Mouse (Mus musculus) liver, postnatal 0 days (tissue): Measurements from ENCODE around the gene Apbb1ip.

Experiments used
- CTCF ChIP-seq: sonication (generic); IDR thresholded peaks from 2 replicates; pipeline ENCODE4 v1.5.1; 2016; ENCODE audit warnings: antibody characterized with exemption, low read depth
- EP300 ChIP-seq: IDR thresholded peaks from 2 replicates; pipeline ENCODE4 v1.6.1; 2016; ENCODE audit warnings: antibody characterized with exemption, low read depth, mild to moderate bottlenecking

- no peak for TF ChIP-seq CTCF
- no peak for TF ChIP-seq EP300
Measured at GRCm38 (mm10) chr2:22873159-22873558, 99.3 kb downstream of the Apbb1ip start.
